Mouse (Mus musculus) liver, postnatal 0 days (tissue): ENCODE results near the gene Dync2li1.

Experiments used
- CTCF ChIP-seq: sonication (generic); IDR thresholded peaks from 2 replicates; pipeline ENCODE4 v1.5.1; 2016; ENCODE audit warnings: antibody characterized with exemption, low read depth
- EP300 ChIP-seq: IDR thresholded peaks from 2 replicates; pipeline ENCODE4 v1.6.1; 2016; ENCODE audit warnings: antibody characterized with exemption, low read depth, mild to moderate bottlenecking

- TF ChIP-seq CTCF = no peak
- TF ChIP-seq EP300 = no peak
Observed at GRCm38 (mm10) chr17:84591431-84592150, 34.7 kb upstream of the Dync2li1 start.
